Mouse (Mus musculus) T-helper 17 cell (primary cell): ENCODE measurements around the gene Wfdc6b.
"Not testable (repeated sequence)": the region's sequence is repeated elsewhere in the genome, so short reads cannot be mapped to it uniquely, and the experiment has no call there.

Experiments
- in situ Hi-C, 2 experiments: fragments of 300-600 bp; cut with MboI, MseI; formaldehyde crosslinking; loops; 1 replicate in 1 of 2; 2 replicates in 1 of 2; pipeline ENCODE4 v1.15.1; 2025; ENCODE audit warnings: high pct_unique_total_duplicates in 2 of 2

Gene Wfdc6b

GRCm38 (mm10) chr2:164613471-164613870 is at the start of gene Wfdc6b, which contains the start of gene Wfdc8:
Gene Wfdc6b, plus strand, starts transcription at chr2:164613522.
Gene Wfdc8, minus strand, starts transcription at chr2:164613626.
- in situ Hi-C loops = not testable (repeated sequence)

DNA sequence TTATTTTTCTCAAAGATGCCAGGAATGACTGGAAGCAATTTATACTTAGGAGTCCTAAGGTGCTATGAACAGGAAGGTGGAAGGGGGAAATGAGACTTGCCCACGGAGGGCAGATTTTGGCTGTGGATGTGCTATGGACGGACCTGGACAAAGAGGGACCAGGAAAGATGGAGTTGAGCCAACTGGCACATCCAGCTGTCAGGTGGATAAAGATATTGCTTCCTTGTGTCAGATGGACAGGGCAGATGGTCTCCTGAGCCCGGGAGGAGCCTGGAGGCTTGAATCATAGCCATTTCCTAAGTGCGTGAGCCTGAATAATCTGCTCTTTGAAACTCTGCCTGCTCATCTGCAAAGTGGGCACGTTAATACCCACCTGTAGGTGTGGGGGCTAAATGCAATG is 49.0 kb upstream of the Wfdc6b start:
- in situ Hi-C loops = no loop called here

GRCm38 (mm10) chr2:164566997-164567396 is 46.3 kb upstream of the Wfdc6b start:
- in situ Hi-C loops = no loop called here

DNA sequence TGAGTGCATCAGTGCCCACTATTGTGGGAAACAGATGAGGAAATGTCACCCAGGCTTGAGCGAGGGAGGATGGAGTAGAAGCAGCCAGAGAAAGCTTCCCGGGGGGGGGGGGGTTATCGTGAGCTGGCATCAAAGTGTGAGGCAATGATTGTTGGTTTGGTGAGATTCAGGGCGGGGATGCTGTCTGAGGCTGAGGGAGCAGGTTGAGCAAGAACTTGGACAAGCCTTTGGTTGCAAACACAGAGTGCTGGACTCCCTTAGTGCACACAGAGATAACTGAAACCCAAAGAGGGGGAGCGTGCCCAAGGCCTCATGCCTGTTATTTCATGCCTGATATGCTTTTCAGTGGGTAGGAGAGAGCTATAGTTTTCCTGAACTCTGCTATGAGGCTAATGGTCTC is 45.9 kb upstream of the Wfdc6b start:
- in situ Hi-C loops = no loop called here

- in situ Hi-C loops = not testable (repeated sequence)
Observed at GRCm38 (mm10) chr2:164573359-164573758, 40.0 kb upstream of the Wfdc6b start, which contains the start of gene Spint3. Gene Spint3, minus strand, starts transcription at chr2:164573459.

- in situ Hi-C loops = not testable (repeated sequence)
Observed at GRCm38 (mm10) chr2:164585025-164585725, 28.1 kb upstream of the Wfdc6b start, which contains the start of gene Wfdc6a. Gene Wfdc6a, minus strand, starts transcription at chr2:164585447.

DNA sequence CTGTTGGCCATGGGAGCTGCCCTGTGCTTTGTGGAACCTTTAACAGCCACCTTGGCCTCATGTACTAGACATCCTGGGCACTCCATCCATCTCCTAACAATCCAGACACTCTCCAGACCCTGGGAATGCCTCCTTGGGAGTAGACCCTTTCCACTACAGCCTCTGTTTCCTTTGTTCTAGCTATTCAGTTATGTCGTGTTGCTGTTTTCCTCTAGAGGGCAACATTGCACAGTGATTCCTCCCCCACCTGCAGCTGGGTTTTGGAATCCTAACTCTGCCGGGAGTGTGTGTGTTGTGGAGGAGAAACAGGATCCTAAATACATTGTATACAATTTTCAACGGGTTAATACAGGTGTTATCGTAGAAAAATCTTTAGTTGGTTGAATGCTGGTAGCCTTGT is 21.3 kb upstream of the Wfdc6b start:
- in situ Hi-C loops = loop anchor here in 1 of 2 experiments (5.0 kb wide), 1 partner anchor 130 kb away; no protein-coding TSS in a partner anchor

DNA sequence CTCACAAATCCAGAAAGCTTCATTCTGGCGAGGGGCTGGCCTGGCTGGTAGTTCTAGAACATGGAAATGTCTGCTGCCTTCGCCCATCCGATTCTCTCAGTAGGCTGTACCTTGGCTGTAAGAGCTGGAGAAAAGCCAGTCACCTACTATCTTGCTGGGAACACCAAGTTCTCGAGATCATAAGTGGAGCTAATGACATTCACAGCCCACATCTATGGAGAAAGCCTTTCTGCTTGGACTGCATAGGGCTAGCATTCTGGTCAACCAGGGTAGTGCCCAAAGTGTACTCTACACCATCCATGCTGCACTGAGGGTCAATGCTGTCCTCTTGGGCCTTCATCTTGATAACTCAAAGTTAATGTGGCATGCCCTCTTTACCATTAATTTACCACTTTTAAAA is 19.8 kb upstream of the Wfdc6b start, which contains the start of gene Eppin:
Gene Eppin, minus strand, starts transcription at position 101 of the 400 bp plus-strand sequence.
- in situ Hi-C loops = loop anchor here in 1 of 2 experiments (5.0 kb wide), 1 partner anchor 129 kb away; no protein-coding TSS in a partner anchor

GRCm38 (mm10) chr2:164600179-164600578 is 13.1 kb upstream of the Wfdc6b start:
- in situ Hi-C loops = loop anchor here in 1 of 2 experiments (10.0 kb wide), 1 partner anchor 1085 kb away; no protein-coding TSS in a partner anchor

- in situ Hi-C loops = loop anchor here in 1 of 2 experiments (10.0 kb wide), 1 partner anchor 1089 kb away; no protein-coding TSS in a partner anchor
Observed at GRCm38 (mm10) chr2:164603482-164603881, 9.8 kb upstream of the Wfdc6b start.

- in situ Hi-C loops = loop anchor here in 1 of 2 experiments (10.0 kb wide), 1 partner anchor 1090 kb away; no protein-coding TSS in a partner anchor
Observed at GRCm38 (mm10) chr2:164604411-164604810, 8.9 kb upstream of the Wfdc6b start.

GRCm38 (mm10) chr2:164608781-164609180 is 4.5 kb upstream of the Wfdc6b start:
- in situ Hi-C loops = loop anchor here in 1 of 2 experiments (10.0 kb wide), 1 partner anchor 1094 kb away; no protein-coding TSS in a partner anchor

DNA sequence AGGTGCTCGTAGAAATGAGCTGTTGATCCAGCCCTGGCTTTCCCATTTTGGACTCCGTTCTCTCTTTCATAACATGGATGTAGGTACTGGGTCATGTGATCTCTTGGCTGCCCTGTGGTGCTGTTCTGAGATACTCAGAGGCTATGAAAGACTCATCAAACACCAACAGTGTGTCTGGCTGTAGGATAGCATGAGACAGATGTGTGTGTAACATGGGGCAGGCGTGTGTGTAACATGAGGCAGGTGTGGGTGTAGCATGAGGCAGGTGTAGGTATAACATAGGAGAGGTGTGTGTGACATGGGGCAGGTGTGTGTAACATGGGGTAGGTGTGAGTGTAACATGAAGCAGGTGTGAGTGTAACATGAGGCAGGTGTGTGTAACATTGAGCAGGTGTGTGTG is 2.1 kb downstream of the Wfdc6b start:
- in situ Hi-C loops = loop anchor here (5.0 kb wide), 1 partner anchor 33 kb away; no protein-coding TSS in a partner anchor

DNA sequence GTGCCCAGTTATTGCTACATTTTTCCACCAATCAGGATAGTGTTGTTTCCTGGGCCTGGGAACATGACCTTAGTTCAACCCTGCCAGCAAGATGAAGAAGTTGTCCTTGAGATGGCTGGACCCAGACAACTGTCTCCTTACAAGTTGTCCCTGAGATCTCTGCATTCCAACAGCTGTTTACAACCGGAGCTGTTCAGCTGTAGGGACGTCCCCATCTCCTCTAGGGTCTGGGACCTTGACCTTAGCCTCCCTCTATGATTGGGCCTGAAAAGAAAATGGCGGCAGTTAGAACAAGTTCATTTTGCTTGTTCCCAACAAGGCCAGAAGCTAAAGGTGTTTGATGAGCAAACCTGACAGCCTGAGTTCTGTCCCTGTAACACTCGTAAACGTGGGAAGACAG is 5.7 kb downstream of the Wfdc6b start:
- in situ Hi-C loops = loop anchor here (5.0 kb wide), 1 partner anchor 37 kb away; no protein-coding TSS in a partner anchor

DNA sequence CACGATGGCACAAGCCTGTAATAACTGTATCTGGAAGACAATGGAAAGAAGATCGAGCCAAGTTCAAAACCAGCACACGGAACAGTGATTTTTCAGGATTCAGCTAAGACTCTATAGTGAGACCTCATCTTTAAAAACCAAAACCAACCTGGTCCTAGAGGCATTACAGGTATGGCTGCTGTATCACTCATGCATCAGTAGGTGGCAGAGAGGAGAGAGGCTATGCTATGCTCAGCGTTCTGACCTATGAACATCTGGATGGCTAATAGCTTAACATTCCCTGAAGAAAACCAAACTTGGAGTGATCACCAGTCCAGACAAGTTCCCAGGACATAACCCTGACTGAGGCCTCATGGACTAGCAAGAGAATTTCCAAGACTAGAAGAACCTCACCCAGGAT is 8.5 kb downstream of the Wfdc6b start:
- in situ Hi-C loops = no loop called here

GRCm38 (mm10) chr2:164635266-164635665 is 21.9 kb downstream of the Wfdc6b start:
- in situ Hi-C loops = no loop called here

DNA sequence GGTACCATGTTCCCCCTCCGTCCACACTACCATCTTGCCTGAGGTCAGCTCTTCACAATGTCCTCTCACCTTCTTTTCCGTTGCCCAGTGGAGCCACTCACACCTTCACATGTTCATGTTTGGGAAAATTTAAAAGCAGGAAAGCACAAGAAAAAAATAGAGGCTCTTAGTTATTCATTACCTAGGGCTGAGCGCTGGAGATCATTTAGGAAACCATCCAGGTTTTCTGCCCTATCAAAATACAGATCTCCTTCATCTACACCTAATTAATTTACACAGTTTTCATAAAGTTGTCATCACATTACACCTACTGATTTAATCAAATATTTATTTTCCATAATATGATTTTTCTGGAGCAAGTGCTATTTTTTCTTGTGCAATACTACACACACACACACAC is 25.4 kb downstream of the Wfdc6b start, which contains the start of gene Wfdc16:
Gene Wfdc16, minus strand, starts transcription at position 101 of the 400 bp plus-strand sequence.
- in situ Hi-C loops = no loop called here

DNA sequence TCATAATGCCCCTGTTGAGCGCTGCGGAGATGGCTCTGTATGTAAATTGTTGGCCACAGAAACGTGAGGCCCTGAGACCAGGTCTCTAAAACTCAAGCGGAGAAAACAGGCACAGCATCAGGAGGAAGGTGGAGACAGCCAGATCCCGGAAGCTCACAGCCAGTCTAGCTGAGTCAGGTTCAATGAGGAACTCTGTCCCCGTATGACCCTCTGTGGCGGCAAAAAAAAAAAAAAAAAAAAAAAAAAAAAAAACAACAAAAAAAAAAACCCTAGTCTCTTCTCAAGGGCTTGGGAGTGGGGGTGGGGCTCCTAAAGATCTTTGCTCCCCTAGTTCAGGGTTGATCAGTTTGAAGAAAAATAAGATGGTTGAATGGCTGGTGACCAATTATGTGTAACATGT is 27.8 kb downstream of the Wfdc6b start:
- in situ Hi-C loops = loop anchor here in 1 of 2 experiments (10.0 kb wide), 1 partner anchor 1086 kb away; no protein-coding TSS in a partner anchor

- in situ Hi-C loops = loop anchor here in 1 of 2 experiments (10.0 kb wide), 1 partner anchor 1087 kb away; no protein-coding TSS in a partner anchor
Observed at GRCm38 (mm10) chr2:164641881-164642673, 28.8 kb downstream of the Wfdc6b start.

DNA sequence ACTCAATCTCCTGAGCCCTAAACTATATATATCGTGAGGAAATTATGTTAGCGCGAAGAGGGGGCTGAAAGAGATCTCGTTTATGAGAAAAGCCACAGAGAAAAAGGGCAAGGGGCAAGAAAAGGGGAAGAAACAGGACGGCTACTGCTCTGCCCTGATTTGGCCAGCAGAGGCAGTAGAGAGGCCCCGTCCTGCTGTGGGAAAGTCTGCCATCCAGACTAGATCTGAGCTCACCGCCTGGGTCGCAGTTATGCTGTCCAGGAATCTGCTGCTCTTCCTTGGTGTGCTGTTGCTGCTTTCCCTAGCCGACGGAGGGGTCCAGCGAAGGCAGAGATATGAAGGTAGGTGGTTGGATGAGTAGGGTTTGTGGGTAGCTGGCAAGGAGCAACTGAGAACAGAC is 42.5 kb downstream of the Wfdc6b start, which contains the start of gene Wfdc10:
Gene Wfdc10, plus strand, starts transcription at position 189 of the 400 bp plus-strand sequence.
- in situ Hi-C loops = no loop called here

DNA sequence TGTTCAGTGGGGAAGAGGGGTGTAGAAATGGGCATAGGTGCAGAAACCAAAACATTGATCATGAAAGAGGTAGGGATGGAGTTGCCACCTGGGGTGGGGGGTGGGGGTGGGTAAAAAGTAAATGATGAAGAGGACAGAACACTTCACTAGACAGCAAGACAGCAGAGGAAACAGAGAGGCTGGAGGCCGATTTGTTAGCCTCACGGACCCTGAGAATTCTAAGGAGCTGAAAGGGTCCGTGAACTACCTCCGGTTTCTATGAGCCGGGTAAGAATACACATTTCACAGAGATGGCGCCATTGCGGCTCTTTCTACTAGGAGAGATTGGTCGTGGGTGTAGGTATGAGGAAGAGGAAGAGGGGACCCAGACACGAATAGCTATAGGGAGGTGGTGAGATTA is 43.2 kb downstream of the Wfdc6b start, which contains the start of gene Wfdc9:
Gene Wfdc9, minus strand, starts transcription at position 101 of the 400 bp plus-strand sequence.
- in situ Hi-C loops = no loop called here
